Mouse (Mus musculus) monocyte, adult 2 months (primary cell): ENCODE data around the gene Zfhx3.
"Not testable (repeated sequence)": the region's sequence is repeated elsewhere in the genome, so short reads cannot be mapped to it uniquely, and the experiment has no call there.

Source experiments
- DNase-seq, 2 experiments: peaks; one replicate each; pipeline ENCODE4 v3.0.0; 2022; ENCODE audit warnings: low spot score in 2 of 2, low read depth in 1 of 2

The Zfhx3 gene

DNA sequence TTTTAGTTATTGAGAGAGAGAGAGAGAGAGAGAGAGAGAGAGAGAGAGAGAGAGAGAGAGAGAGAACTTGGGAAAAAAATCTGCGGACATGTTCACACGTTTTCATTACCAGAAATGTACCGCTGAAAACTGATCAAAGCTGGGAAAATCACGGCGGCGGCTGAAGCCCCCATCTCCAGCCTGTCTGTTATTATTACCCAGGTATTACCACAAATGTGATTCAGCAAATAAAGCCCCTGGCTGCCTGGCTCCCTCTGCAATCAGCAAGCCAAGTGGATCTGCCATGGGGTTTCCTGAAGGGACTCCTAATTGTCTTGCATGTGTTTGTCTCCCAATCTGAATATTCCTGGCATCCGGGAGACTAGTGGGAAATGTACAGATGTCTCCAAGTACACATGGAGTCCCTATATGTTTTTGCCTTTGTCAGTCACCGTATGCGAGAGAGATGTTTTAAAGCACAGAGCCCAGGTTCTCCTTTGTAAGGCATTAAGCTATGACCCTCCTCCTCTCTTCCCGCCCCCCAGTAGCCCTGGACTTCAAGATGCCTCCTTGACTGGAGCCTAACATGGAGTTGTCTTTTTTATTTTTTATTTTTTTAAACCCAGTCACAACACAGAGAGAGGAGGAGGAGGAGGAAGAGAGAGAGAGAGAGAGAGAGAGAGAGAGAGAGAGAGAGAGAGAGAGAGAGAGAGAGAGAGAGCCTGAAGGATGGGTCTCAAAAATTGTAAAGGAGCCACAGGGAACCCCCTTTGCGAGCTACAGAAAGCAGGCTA lies at the start of gene Zfhx3:
TSS of gene Zfhx3 (plus strand) at position 723 of the 773 bp plus-strand sequence.
- DNase-seq = no peak

- no peak for DNase-seq
Observed at GRCm38 (mm10) chr8:107918984-107919383, 23.5 kb upstream of the Zfhx3 start.

GRCm38 (mm10) chr8:107926149-107926548 lies 16.3 kb upstream of the Zfhx3 start:
- no peak for DNase-seq

GRCm38 (mm10) chr8:107936725-107937124 lies 5.7 kb upstream of the Zfhx3 start:
- no peak for DNase-seq

DNA sequence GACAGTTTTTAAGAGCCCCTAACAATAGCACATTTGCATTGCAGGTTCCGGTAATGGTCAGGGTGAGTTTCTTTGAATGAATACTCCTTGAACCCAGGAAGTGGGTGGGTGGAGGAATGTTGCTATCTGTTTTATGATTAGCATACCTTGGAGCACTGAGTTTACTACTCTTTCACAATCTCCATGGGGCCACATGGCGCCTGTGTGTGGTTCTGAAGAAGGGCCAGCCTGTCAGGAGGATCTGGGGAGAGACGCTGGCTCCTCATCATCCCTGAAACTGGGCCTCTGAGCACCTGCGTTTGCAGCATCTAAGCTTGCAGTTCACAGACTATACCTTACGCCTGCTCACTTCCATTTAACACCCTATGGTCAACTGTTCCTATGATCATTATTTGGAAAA lies 4.2 kb upstream of the Zfhx3 start:
- DNase-seq = not testable (repeated sequence)

DNA sequence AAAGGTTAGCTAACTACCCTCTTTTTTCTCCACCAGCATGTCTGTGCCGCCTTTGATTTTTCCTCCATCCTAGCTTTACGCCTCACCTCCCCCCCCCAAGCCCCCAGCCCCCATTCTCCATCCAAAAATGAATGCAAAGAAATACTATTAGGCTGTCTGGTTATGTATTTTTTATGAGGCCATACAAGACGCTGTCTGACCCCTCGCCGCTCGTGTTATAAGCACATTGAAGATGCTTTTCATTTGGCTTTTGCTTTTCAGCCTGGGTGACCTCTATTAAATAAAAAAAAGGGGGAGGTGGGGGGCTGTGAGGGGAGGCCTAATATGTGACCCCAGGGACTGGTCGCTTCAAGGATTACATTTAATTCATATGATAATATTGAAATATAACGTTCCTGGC lies 2.3 kb upstream of the Zfhx3 start:
- DNase-seq = no peak

DNA sequence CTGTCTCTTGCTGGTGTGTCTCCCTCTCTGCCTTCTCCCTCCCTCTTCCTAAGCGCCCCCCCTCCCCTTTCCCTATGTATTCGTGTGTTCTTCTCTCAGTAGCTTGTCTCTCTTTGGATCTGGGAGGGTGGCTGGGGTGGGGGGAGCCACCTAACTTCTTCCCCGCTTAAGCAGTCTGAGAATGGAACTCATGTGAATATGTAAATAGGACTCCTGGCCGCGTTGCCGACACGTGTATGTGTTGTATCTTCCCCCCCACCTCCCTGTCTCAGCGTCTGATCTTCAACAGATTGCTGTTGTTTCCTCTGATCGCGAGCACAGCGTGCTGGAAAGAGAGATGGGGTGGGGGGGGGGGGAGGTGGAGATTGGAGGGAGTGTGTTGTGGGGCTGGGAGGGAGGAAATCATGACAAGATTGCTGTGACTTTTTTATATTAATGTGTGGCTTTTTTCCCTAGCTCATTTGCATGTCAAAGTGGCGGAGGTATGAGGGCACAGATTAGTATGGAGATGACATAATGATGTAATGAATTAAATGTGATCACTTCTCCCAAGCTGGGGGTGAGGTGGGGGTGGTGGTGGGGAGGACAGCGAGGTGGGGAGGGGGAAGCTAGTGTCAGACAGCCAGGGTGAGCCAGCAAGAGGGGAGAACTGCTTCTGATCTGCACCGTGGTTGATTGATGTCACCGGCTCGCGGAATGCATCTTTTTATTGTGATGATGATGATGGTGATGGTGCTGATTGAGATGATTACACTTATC lies 487 bp downstream of the Zfhx3 start:
- no peak for DNase-seq

- no peak for DNase-seq
Observed at GRCm38 (mm10) chr8:107943550-107944348, 1.3 kb downstream of the Zfhx3 start.

GRCm38 (mm10) chr8:107944676-107945600 lies 2.5 kb downstream of the Zfhx3 start:
- DNase-seq = no peak

GRCm38 (mm10) chr8:107946888-107947287 lies 4.4 kb downstream of the Zfhx3 start:
- DNase-seq = no peak

DNA sequence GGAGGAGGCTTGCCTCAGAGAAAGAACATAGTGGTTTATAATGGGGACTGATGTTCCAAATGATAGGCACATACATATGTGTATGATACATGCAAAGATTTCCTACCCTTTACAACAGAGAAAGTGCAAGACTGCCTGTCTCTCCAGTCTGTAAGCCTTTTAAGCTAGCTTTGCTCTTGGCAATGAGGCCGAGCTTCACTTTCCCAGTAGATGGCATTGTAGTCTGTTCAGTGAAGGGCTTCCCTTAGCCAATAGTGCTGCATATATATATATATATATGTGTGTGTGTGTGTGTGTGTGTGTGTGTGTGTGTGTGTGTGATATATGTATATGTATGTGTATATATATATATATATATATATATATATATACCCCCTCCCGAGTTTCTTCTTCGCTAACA lies 13.4 kb downstream of the Zfhx3 start:
- DNase-seq = no peak

- no peak for DNase-seq
Observed at GRCm38 (mm10) chr8:107957566-107957965, 15.1 kb downstream of the Zfhx3 start.

DNA sequence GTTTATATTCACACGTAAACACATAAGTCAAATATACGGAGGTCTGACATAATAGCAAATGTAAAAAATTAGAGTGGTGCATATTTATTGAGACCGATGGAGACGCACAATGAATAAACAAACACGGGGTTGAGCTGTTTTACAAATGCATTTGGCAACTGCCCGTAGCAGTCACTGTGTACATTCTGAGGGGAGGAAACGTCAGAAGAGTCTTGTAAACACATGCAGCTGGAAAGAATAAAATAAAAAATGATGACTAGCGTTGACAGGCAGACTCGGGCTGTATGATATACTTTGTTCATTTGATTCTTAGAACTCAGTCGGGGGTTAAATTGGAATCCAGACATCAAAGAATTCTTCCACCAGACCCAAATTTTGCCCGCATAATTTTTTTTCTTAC lies 18.0 kb downstream of the Zfhx3 start:
- DNase-seq = no peak

DNA sequence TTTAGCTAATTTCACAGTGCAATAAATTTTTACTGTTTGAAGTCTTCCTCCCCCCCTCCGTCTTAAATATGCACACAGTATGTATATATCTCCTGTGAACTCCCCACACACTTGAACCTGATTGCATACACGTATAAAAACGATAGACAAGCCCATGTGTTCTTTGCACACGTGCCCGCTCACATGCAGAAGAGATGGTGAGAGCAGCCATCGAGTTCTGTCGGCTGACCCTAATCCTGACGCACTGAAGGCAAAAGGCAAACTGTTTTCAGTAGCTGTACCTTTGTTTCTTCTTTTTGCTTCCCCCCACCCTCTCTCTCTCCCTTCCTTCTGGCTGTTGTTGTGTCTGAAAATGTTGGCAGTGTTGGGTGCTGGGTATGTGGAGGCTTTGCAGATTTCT lies 18.4 kb downstream of the Zfhx3 start:
- DNase-seq = no peak

- DNase-seq = no peak
Observed at GRCm38 (mm10) chr8:107972198-107972597, 29.8 kb downstream of the Zfhx3 start.

GRCm38 (mm10) chr8:107974451-107974850 lies 32.0 kb downstream of the Zfhx3 start:
- DNase-seq = no peak

DNA sequence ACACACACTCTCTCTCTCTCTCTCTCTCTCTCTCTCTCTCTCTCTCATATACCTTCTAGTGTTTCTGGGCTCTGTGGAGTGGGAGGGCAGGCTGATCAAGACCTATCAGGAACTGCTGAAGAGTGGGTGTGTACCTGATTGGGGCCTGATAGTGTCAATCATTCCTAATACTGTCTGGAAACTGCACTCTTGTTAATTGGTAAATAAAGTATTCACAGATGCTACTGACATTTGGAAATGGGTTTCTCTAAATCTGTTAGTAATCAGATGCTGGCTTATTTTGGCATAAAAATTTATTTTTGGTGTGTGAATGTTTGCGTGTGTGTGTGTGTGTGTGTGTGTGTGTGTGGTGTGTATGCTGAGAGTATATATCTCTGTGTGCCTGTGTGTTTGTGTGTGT lies 35.8 kb downstream of the Zfhx3 start:
- no peak for DNase-seq

- DNase-seq = peak; percentile 4 to 9
Observed at GRCm38 (mm10) chr8:107980618-107981017, 38.2 kb downstream of the Zfhx3 start.

- no peak for DNase-seq
Observed at GRCm38 (mm10) chr8:107986629-107987028, 44.2 kb downstream of the Zfhx3 start.

GRCm38 (mm10) chr8:107998874-107999273 lies 56.4 kb downstream of the Zfhx3 start:
- DNase-seq = no peak

DNA sequence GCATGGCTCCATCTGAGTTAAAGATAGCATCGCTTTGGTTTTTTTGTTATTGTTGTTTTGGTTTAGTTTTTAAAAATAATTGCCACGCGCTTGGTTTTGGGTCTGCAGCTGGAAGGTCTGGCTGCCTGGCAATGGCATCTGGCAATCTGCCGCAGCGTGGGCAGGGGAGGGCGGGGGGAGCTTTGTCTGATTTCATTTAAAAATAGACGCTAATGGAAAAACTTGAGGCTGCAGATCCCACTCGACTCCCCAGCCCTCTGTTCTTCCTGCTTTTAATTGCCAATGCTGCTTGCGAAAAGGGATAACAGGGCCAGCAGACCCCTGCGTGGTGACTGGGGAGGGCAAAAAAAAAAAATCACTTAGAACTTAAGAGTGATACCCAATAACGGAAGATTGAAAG lies 69.1 kb downstream of the Zfhx3 start:
- DNase-seq = no peak
